Mouse (Mus musculus): ENCODE results near the gene Cd200r4.

- TF ChIP-seq GATA1 (IDR thresholded peaks at IDR 0.05; ENCODE audit: low read length) (no peak), TAL1 (IDR thresholded peaks at IDR 0.05; ENCODE audit: low read length) (no peak)
Observed at GRCm38 (mm10) chr16:44866797-44867196, 55.3 kb downstream of the Cd200r4 start, which contains the start of gene Cd200r2.
